Mouse (Mus musculus): ENCODE data around the gene Xcl1.
A peak's percentile ranks its signal among the peaks of the same experiment; 100 is the strongest.

DNA sequence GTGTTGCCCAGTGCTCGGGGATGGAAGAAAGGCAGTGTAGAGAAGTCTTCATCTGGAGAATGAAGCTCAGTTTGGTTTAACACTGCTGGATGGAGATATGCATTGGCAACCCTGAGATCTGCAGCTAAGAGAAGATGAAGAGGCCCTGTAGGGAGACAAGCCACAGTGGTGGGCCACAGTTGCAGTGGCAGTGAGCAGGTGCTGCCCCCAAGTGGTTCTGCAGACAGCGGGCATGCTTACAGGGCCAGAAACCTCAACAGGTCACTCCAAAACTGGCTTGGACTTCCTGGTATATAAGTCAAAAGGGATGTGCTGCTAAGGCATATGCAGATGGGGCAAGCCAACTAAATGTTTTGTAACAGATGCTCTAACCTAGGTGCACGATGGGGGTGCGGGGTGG is 30.3 kb downstream of the Xcl1 start:
- no peak for TF ChIP-seq EP300 (IDR thresholded peaks at IDR 0.05)
- peak; percentile 89 for TF ChIP-seq CTCF (IDR thresholded peaks at IDR 0.05)

All from lung, postnatal 0 days (tissue).